Mouse (Mus musculus): Measurements from ENCODE around the gene Folr2.

Gene Folr2

GRCm38 (mm10) chr7:101857094-101857493, at the start of gene Folr2:
Gene Folr2 (minus strand): TSS chr7:101857194.
- in situ Hi-C loops (cut with MboI, MseI), result no loop called here

- in situ Hi-C loops (cut with MboI, MseI), result no loop called here
These were observed 49.7 kb upstream of the Folr2 start for GRCm38 (mm10) chr7:101906696-101907095.

GRCm38 (mm10) chr7:101906287-101906681, 49.3 kb upstream of the Folr2 start, which contains the start of gene Tomt:
Gene Tomt (minus strand): TSS chr7:101906359.
- in situ Hi-C loops (cut with MboI, MseI), result no loop called here

- in situ Hi-C loops (cut with MboI, MseI), result no loop called here
These were observed 48.7 kb upstream of the Folr2 start, which contains the start of gene Lamtor1 for GRCm38 (mm10) chr7:101905561-101906286. Gene Lamtor1 (plus strand): TSS chr7:101905904.

- in situ Hi-C loops (cut with MboI, MseI), result no loop called here
These were observed 45.9 kb upstream of the Folr2 start for GRCm38 (mm10) chr7:101902846-101903245.

GRCm38 (mm10) chr7:101901969-101902368, 45.0 kb upstream of the Folr2 start:
- in situ Hi-C loops (cut with MboI, MseI), result no loop called here

- in situ Hi-C loops (cut with MboI, MseI), result no loop called here
These were observed 43.5 kb upstream of the Folr2 start for GRCm38 (mm10) chr7:101900331-101901097.

GRCm38 (mm10) chr7:101896104-101897066, 39.4 kb upstream of the Folr2 start:
- in situ Hi-C loops (cut with MboI, MseI), result loop anchor here in 1 of 2 experiments (5.0 kb wide), 1 partner anchor 36 kb away; the partner anchor contains the start of genes Lrrc51 and Numa1

GRCm38 (mm10) chr7:101895695-101896094, 38.7 kb upstream of the Folr2 start:
- in situ Hi-C loops (cut with MboI, MseI), result loop anchor here in 1 of 2 experiments (5.0 kb wide), 1 partner anchor 37 kb away; the partner anchor contains the start of genes Lrrc51 and Numa1

GRCm38 (mm10) chr7:101888460-101888859, 31.5 kb upstream of the Folr2 start:
- in situ Hi-C loops (cut with MboI, MseI), result no loop called here

- in situ Hi-C loops (cut with MboI, MseI), result no loop called here
These were observed 29.3 kb upstream of the Folr2 start for GRCm38 (mm10) chr7:101886274-101886673.

- in situ Hi-C loops (cut with MboI, MseI), result no loop called here
These were observed 27.2 kb upstream of the Folr2 start for GRCm38 (mm10) chr7:101884160-101884559.

GRCm38 (mm10) chr7:101882413-101883154, 25.6 kb upstream of the Folr2 start:
- in situ Hi-C loops (cut with MboI, MseI), result no loop called here

GRCm38 (mm10) chr7:101880855-101881254, 23.9 kb upstream of the Folr2 start:
- in situ Hi-C loops (cut with MboI, MseI), result no loop called here

GRCm38 (mm10) chr7:101875978-101876377, 19.0 kb upstream of the Folr2 start:
- in situ Hi-C loops (cut with MboI, MseI), result no loop called here

- in situ Hi-C loops (cut with MboI, MseI), result no loop called here
These were observed 14.3 kb upstream of the Folr2 start for GRCm38 (mm10) chr7:101871296-101871695.

- in situ Hi-C loops (cut with MboI, MseI), result no loop called here
These were observed 13.6 kb upstream of the Folr2 start, which contains the start of gene Folr1 for GRCm38 (mm10) chr7:101870629-101871028. Gene Folr1 (minus strand): TSS chr7:101870788.

- in situ Hi-C loops (cut with MboI, MseI), result no loop called here
These were observed 12.1 kb upstream of the Folr2 start for GRCm38 (mm10) chr7:101869163-101869500.

GRCm38 (mm10) chr7:101868241-101869162, 11.5 kb upstream of the Folr2 start:
- in situ Hi-C loops (cut with MboI, MseI), result no loop called here

- in situ Hi-C loops (cut with MboI, MseI), result no loop called here
These were observed 10.5 kb upstream of the Folr2 start for GRCm38 (mm10) chr7:101867482-101867881.

Data from T-helper 17 cell (primary cell).